Mouse (Mus musculus) kidney, adult 9 months (tissue): ENCODE measurements around the gene Ptpn4.
A peak's percentile ranks its signal among the peaks of the same experiment; 100 is the strongest.

Source experiments
- DNase-seq: peaks from one replicate; pipeline ENCODE4 v3.0.0; 2022

Gene Ptpn4

GRCm38 (mm10) chr1:119640006-119640405 is 197.4 kb downstream of the Ptpn4 start:
- DNase-seq, result peak; percentile 88

- DNase-seq, result peak; percentile 85
Observed at GRCm38 (mm10) chr1:119637188-119638023, 200.0 kb downstream of the Ptpn4 start.

- no peak for DNase-seq
Observed at GRCm38 (mm10) chr1:119634746-119635145, 202.7 kb downstream of the Ptpn4 start.

- no peak for DNase-seq
Observed at GRCm38 (mm10) chr1:119630428-119630827, 207.0 kb downstream of the Ptpn4 start.

GRCm38 (mm10) chr1:119626837-119627236 is 210.6 kb downstream of the Ptpn4 start:
- DNase-seq, result no peak

GRCm38 (mm10) chr1:119624444-119624843 is 213.0 kb downstream of the Ptpn4 start:
- no peak for DNase-seq

GRCm38 (mm10) chr1:119605396-119605795 is 232.0 kb downstream of the Ptpn4 start:
- no peak for DNase-seq
